Mouse (Mus musculus): ENCODE results near the gene Pakap.

- no peak for TF ChIP-seq POLR2A (IDR thresholded peaks at IDR 0.05; ENCODE audit: low read depth, low read length)
- TF ChIP-seq CTCF (IDR thresholded peaks at IDR 0.05; ENCODE audit: extremely low read depth, insufficient read length, insufficient replicate concordance, low read depth, low read length) = no peak
Observed at GRCm38 (mm10) chr4:57856673-57857072, 288.7 kb downstream of the Pakap start.

Data from small intestine, adult 2 months (tissue).